Mouse (Mus musculus) limb, embryonic 14.5 days (tissue): ENCODE data around the gene Them7. TPM values are rescaled to one million over a fixed set of nuclear protein-coding genes. Genes with fewer than 3 reads are reported as not detected.
A peak's percentile ranks its signal among the peaks of the same experiment; 100 is the strongest.

Source experiments
- ATAC-seq: fragments of 200-750 bp; cut with Nextera tagmentation; 2 replicates; pipeline ENCODE4 v1.8.0; 2017; ENCODE audit warnings: low read depth, moderate number of reproducible peaks, moderate TSS enrichment; ENCODE audit not compliant: low FRiP score
- DNase-seq: peaks from one replicate; pipeline ENCODE4 v3.0.0-alpha.2; 2015; ENCODE audit warnings: low spot score
- H3K27ac ChIP-seq: fragments of 300-500 bp; sonication (generic); replicated peaks from 2 replicates; pipeline ENCODE4 v1.5.1; 2014; ENCODE audit warnings: low read depth, mild to moderate bottlenecking, low read length, moderate library complexity, mixed read lengths
- H3K27me3 ChIP-seq: fragments of 300-500 bp; sonication (generic); 2 replicates; pipeline ENCODE4 v1.6.1; 2014; ENCODE audit warnings: low read length, mixed read lengths; ENCODE audit not compliant: control insufficient read depth, insufficient read depth
- H3K36me3 ChIP-seq: fragments of 300-500 bp; sonication (generic); 2 replicates; pipeline ENCODE4 v1.6.1; 2014; ENCODE audit warnings: mild to moderate bottlenecking, low read length, moderate library complexity, mixed read lengths; ENCODE audit not compliant: control insufficient read depth, insufficient read depth
- H3K4me1 ChIP-seq: fragments of 300-500 bp; sonication (generic); 2 replicates; pipeline ENCODE4 v1.6.1; 2014; ENCODE audit warnings: antibody characterized with exemption, low read length, mixed read lengths; ENCODE audit not compliant: control insufficient read depth, insufficient read depth
- H3K4me2 ChIP-seq: fragments of 300-500 bp; sonication (generic); replicated peaks from 2 replicates; pipeline ENCODE4 v1.6.1; 2014; ENCODE audit warnings: low read depth, mild to moderate bottlenecking, low read length, moderate library complexity; ENCODE audit not compliant: severe bottlenecking
- H3K4me3 ChIP-seq: fragments of 300-500 bp; sonication (generic); replicated peaks from 2 replicates; pipeline ENCODE4 v1.5.1; 2014; ENCODE audit warnings: low read length
- H3K9ac ChIP-seq: fragments of 300-500 bp; sonication (generic); 2 replicates; pipeline ENCODE4 v1.6.1; 2014; ENCODE audit warnings: mild to moderate bottlenecking, low read depth, low read length, moderate library complexity; ENCODE audit not compliant: severe bottlenecking
- H3K9me3 ChIP-seq: fragments of 300-500 bp; sonication (generic); 2 replicates; pipeline ENCODE4 v1.6.1; 2016; ENCODE audit warnings: low read length; ENCODE audit not compliant: control insufficient read depth
- POLR2A ChIP-seq: fragments of 200-500 bp; IDR thresholded peaks from 2 replicates; pipeline ENCODE4 v1.8.0; 2012; ENCODE audit warnings: inconsistent platforms, mild to moderate bottlenecking, moderate library complexity, borderline replicate concordance; ENCODE audit not compliant: insufficient read depth, insufficient read length; ENCODE audit errors: extremely low read depth
- WGBS: fragments of 180-500 bp; shearing (Covaris S2); extraction: QIAGEN DNeasy Blood & Tissue Kit; methylation state at CpG from one replicate; pipeline ENCODE4 v1.1.7; 2014; 5-methylcytosine and 5-hydroxymethylcytosine counted together
- polyA plus RNA-seq, 2 experiments: library from polyadenylated mRNA; depleted of rRNA in 1 of 2; stranded (reverse) in 1 of 2; unstranded in 1 of 2; fragments of >200 nt; fragmentation: Nextera tagmentation in 1 of 2; extraction: Ambion mirVana in 1 of 2; gene quantifications; 2 replicates each; pipeline versions ENCODE4 v1.2.1 to v1.2.3; 2012 to 2014

Gene Them7
- polyA plus RNA-seq, 2 experiments: 0.63 to 0.94 TPM

DNA sequence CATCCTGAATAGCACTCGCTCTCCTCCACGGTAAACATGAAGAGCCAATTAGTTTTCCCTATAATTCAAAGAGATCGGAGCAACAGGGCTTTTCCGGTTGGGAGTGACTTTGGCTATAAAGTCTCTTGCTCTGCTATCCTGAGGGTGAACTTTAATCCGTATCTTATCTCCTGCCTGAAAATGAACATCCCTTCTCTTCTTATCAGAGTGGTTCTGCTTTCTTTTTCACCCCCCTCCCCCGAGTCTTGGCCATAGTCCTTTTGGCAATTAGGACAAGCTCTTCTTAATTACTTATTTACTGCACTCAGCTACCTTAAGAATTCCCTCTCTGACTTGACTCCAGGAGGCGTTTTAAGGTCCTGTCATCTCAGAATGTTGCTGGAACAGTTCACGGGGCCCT is 8.2 kb upstream of the Them7 start:
- H3K36me3 ChIP-seq: no peaks in the 10 kb centered on the region
- H3K27me3 ChIP-seq: no peaks in the 10 kb centered on the region
- no peak for ATAC-seq
- H3K27ac ChIP-seq: no peak overlapping the region
- peaks cover under 1% of the 10 kb centered on the region; the same call in 1 of the 2 replicates for H3K4me1 ChIP-seq
- no peak overlapping the region for H3K4me2 ChIP-seq
- WGBS: 14% methylated on average over 8 of the region's 8 CpGs
- H3K9ac ChIP-seq: no peak overlapping the region
- no peaks in the 10 kb centered on the region for H3K9me3 ChIP-seq
- H3K4me3 ChIP-seq: no peak overlapping the region
- TF ChIP-seq POLR2A: no peak
- no peak for DNase-seq

DNA sequence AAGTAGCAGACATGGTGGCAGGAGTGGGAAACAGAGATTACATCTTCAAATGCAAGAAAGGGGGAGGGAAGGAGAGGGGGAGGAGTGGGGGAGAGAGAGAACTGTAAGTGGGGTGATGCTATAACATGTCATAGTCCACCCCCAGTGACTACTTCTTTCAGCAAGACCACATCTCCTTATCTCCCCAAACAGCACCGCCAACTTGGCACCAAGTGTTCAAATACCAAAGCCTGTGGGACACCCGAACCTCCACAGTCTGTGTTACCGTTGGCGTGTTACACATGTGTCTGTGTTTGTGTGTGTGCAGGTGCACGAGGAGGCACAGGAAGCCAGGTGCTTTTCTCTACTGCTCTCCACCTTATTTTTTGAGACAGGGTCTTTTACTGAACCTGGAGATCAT is 4.9 kb upstream of the Them7 start:
- Histone ChIP-seq H3K27ac (no peak overlapping the region), H3K4me3 (no peak overlapping the region), H3K9ac (no peak overlapping the region), H3K27me3 (no peaks in the 10 kb centered on the region), H3K36me3 (no peaks in the 10 kb centered on the region), H3K4me1 (peaks cover 7% of the 10 kb centered on the region), H3K4me2 (no peak overlapping the region), H3K9me3 (no peaks in the 10 kb centered on the region)
- no peak for TF ChIP-seq POLR2A
- ATAC-seq: no peak
- DNase-seq: no peak
- WGBS: 86% methylated on average over 5 of the region's 5 CpGs

DNA sequence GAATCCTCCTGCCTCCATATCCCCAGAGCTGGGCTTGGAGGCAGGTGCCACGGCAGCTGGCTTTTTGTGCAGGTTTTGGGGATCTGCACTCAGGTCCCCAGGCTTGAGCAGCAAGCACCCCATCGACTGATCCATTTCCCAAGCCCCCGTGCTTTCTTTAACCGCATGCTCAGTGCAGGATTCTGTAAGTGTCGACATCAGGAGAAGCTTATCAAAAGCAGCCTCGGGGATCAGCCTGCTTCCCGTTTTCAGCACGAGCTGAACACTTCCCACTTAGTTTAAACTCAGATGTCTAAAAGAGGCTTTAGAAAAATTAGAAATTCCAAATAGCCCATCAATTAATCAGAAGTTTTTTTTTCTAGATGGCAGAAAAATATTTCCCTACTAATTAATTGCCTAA is 4.5 kb upstream of the Them7 start:
- Histone ChIP-seq H3K9me3 (no peaks in the 10 kb centered on the region), H3K9ac (no peak overlapping the region), H3K4me3 (no peak overlapping the region), H3K4me2 (no peak overlapping the region), H3K27ac (no peak overlapping the region), H3K27me3 (no peaks in the 10 kb centered on the region), H3K4me1 (peaks cover 11% of the 10 kb centered on the region), H3K36me3 (no peaks in the 10 kb centered on the region)
- TF ChIP-seq POLR2A: no peak
- DNase-seq (no peak), ATAC-seq (no peak)
- WGBS: 49% methylated on average over 8 of the region's 8 CpGs

DNA sequence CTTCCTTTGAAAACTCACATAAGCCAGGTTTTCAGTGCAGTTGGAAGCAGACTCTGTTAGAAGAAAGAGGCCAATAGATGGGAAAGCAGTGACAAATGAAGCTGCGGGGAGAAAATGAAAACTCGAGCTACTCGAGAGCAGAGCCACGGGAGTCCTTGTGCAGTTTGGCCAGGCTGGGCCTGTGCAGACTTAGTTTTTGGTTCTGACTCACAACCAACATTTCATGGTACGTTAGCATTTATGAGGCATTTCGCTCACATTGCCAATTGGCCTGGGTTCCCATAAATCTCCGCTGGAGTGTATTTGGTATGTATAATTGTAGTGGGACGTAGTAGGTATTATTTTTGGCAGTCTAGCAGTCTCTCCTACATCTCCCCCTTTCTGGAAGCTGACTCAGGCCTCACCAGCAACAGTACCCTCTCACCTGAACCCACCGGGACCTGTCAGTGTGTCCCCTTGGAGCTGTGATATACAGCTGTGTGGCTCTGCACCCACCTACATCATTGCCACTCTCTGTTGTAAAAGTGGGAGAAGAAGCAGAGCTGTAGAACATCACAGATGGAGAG is 3.3 kb upstream of the Them7 start:
- H3K4me2 ChIP-seq: no peak overlapping the region
- H3K27me3 ChIP-seq: 0 out of 2 replicates have a peak, but pooled peaks cover 1% of the 10 kb centered on the region
- ATAC-seq (peak; percentile 66), DNase-seq (peak; percentile 81)
- WGBS: 20% methylated on average over 9 of the region's 9 CpGs
- peak overlapping the region; percentile 58 for H3K27ac ChIP-seq
- H3K4me3 ChIP-seq: no peak overlapping the region
- TF ChIP-seq POLR2A: no peak
- no peak overlapping the region for H3K9ac ChIP-seq
- H3K4me1 ChIP-seq: peaks cover 21% of the 10 kb centered on the region
- no peaks in the 10 kb centered on the region for H3K9me3 ChIP-seq
- no peaks in the 10 kb centered on the region for H3K36me3 ChIP-seq

DNA sequence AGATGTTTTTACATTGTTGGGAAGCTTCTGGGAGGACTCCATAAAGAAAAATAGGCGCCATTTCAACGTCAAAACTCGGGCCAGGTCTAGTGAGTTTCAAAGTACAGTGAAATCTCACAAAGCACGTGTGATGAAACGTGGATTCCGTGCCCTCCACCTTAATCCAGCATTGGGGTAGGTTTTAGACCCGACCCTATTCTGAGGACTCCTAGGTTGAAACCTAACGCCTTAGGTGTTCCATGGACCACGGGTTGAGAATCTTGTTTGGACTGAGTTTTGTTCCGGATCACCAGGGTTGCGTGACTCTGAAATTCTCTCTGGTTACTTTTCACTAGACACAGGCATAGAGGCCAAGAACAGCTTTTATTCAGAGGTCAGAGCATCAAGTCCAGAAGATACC is 514 bp upstream of the Them7 start:
- ATAC-seq (no peak), DNase-seq (no peak)
- peaks cover 28% of the 10 kb centered on the region for H3K4me1 ChIP-seq
- H3K27ac ChIP-seq: no peak overlapping the region
- H3K9ac ChIP-seq: no peak overlapping the region
- WGBS: 89% methylated on average over 11 of the region's 11 CpGs
- H3K36me3 ChIP-seq: no peaks in the 10 kb centered on the region
- no peak overlapping the region for H3K4me3 ChIP-seq
- no peaks in the 10 kb centered on the region for H3K9me3 ChIP-seq
- no peak overlapping the region for H3K4me2 ChIP-seq
- H3K27me3 ChIP-seq: 0 out of 2 replicates have a peak, but pooled peaks cover 6% of the 10 kb centered on the region
- no peak for TF ChIP-seq POLR2A
